Mouse (Mus musculus) stomach, embryonic 15.5 days (tissue): ENCODE results near the gene Mipol1. TPM values are rescaled to one million over a fixed set of nuclear protein-coding genes. Genes with fewer than 3 reads are reported as not detected.

Source experiments
- ATAC-seq: fragments of 200-750 bp; cut with Nextera tagmentation; 2 replicates; pipeline ENCODE4 v1.8.0; 2017; ENCODE audit warnings: low read depth, moderate number of reproducible peaks, moderate TSS enrichment; ENCODE audit not compliant: insufficient read depth, low FRiP score
- H3K27ac ChIP-seq: fragments of 300-500 bp; sonication (generic); 2 replicates; pipeline ENCODE4 v1.5.1; 2015; ENCODE audit warnings: mild to moderate bottlenecking, inconsistent platforms
- H3K27me3 ChIP-seq: fragments of 300-500 bp; sonication (generic); replicated peaks from 2 replicates; pipeline ENCODE4 v1.6.1; 2015; ENCODE audit warnings: inconsistent platforms
- H3K36me3 ChIP-seq: fragments of 300-500 bp; sonication (generic); 2 replicates; pipeline ENCODE4 v1.6.1; 2015; ENCODE audit warnings: inconsistent platforms
- H3K4me1 ChIP-seq: fragments of 300-500 bp; sonication (generic); 2 replicates; pipeline ENCODE4 v1.6.1; 2015; ENCODE audit warnings: inconsistent platforms
- H3K4me2 ChIP-seq: fragments of 300-500 bp; sonication (generic); 2 replicates; pipeline ENCODE4 v1.6.1; 2015; ENCODE audit warnings: mild to moderate bottlenecking, inconsistent platforms
- H3K4me3 ChIP-seq: fragments of 300-500 bp; sonication (generic); replicated peaks from 2 replicates; pipeline ENCODE4 v1.5.1; 2015; ENCODE audit warnings: inconsistent platforms
- H3K9ac ChIP-seq: fragments of 300-500 bp; sonication (generic); 2 replicates; pipeline ENCODE4 v1.6.1; 2015; ENCODE audit warnings: inconsistent platforms
- H3K9me3 ChIP-seq: fragments of 300-500 bp; sonication (generic); 2 replicates; pipeline ENCODE4 v1.6.1; 2016; ENCODE audit warnings: inconsistent platforms
- WGBS: fragments of 180-500 bp; shearing (Covaris S2); methylation state at CpG from one replicate; pipeline ENCODE4 v1.1.7; 2015; 5-methylcytosine and 5-hydroxymethylcytosine counted together
- polyA plus RNA-seq: library from polyadenylated mRNA; unstranded; fragments of >200 nt; fragmentation: Nextera tagmentation; extraction: Ambion mirVana; gene quantifications from 2 replicates; pipeline ENCODE4 v1.2.1, GENCODE M21; 2015

The Mipol1 gene
- polyA plus RNA-seq, 1 experiment from 2014 or later, result 10.0 TPM

DNA sequence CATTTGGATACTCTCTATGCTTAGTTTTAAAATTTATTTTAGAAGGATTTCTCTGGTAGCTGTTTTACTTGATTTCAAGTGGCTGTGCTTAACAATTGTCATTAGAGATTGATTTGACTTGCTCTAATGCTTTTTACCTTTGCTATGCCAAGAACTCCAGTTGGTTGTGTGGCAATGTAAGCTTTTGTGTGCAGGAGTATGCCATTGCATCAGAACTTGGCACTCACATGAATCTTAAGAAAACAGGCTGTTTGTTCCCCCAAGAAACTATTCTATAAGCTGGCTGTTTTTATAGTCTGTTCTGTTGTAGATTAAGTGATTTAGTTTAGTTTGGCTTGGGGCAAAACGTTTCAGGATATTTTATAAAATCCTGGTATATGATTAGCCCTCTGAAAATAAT lies 45.2 kb downstream of the Mipol1 start:
- no peaks in the 10 kb centered on the region for H3K9me3 ChIP-seq
- no peak overlapping the region for H3K4me3 ChIP-seq
- no peak overlapping the region for H3K4me2 ChIP-seq
- no peaks in the 10 kb centered on the region for H3K36me3 ChIP-seq
- ATAC-seq, result no peak
- no peak overlapping the region for H3K9ac ChIP-seq
- no peaks in the 10 kb centered on the region for H3K27me3 ChIP-seq
- no peak overlapping the region for H3K27ac ChIP-seq
- WGBS, result 63% methylated on average over 1 of the region's 1 CpGs
- H3K4me1 ChIP-seq, result no peaks in the 10 kb centered on the region

DNA sequence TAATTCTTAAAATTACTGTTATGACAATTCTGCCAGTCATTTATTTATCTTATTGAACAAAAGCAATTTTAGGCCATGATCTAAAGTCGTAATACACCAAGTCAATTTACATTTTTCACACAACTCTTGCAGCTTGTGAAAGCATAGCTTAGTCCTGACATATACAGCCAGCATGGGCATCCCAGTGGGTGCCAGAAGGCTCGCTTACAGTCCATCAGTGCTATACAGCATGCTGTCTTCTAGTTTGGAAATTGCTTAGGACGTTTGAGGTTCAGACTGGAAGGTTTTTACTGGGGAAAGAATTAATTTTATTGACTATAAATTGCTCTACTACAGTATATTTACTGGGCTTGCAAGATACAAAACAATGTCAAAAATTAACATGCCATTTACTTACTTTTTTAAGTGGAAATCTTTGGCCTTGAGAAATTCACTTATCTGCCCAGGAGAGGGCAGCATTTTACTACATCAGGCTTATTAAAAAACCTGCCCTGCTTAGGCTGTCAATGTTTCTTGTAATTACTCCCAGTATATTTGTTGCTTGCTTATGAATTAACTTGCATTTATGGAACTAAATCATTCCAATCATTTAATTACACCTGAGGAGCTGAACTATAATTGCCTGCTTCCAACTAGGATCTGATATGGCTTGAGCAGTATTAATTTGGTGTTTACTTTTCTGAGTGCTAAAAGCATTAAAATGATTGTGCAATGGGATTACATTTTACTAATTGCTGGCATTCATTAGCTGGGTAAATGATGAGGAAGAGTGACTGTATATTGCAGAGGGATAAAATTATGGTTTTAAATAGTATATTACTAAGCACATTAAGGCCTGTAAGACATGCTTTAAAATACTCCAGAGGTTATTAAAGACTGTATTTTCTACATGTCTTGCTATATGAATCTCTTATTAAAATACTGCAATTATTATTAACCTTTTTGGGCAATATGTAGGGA lies 51.2 kb downstream of the Mipol1 start:
- ATAC-seq, result no peak
- H3K36me3 ChIP-seq, result no peaks in the 10 kb centered on the region
- H3K4me2 ChIP-seq, result no peak overlapping the region
- H3K9ac ChIP-seq, result no peak overlapping the region
- no peak overlapping the region for H3K27ac ChIP-seq
- no peaks in the 10 kb centered on the region for H3K4me1 ChIP-seq
- no peaks in the 10 kb centered on the region for H3K9me3 ChIP-seq
- no peaks in the 10 kb centered on the region for H3K27me3 ChIP-seq
- WGBS, result 52% methylated on average over 3 of the region's 3 CpGs
- H3K4me3 ChIP-seq, result no peak overlapping the region

DNA sequence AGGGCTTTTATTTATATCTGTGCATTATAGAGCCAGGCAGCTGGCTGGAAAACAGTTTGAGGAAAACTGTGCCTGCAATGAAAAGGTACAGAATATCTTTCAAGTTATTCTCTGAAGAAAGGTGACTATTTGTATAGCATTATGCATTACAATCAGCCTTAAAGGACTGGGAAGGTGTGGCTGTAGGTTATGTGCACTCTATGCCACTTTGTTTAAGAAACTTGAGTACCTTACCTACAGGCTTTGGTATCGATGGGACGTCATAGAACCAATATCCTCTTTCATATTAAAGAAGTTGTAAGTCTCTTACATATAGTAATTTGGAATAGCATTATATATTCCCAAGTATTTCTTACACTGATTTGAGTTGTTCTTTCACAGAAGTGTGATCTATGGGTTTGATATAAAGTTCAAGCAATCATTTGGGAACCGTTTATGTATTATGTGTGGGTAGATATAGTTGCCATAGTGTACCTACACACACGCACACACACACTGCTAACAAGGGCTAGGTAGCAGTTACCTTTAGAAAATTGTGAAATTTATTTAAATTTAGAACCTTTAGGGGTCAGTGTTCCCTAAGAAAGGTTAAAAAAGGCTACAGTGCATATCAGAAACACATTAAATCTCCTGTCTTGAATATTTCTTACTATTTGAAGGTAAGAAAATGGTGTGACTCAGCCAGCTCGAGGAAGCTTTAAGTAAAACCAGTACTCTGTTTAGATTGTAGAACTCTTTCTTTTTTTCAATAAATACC lies 55.3 kb downstream of the Mipol1 start:
- Histone ChIP-seq H3K9ac (no peak overlapping the region), H3K4me3 (no peak overlapping the region), H3K36me3 (no peaks in the 10 kb centered on the region), H3K4me2 (no peak overlapping the region), H3K9me3 (no peaks in the 10 kb centered on the region), H3K27ac (peak overlapping the region; percentile 23; the same call in 1 of the 2 replicates), H3K4me1 (no peaks in the 10 kb centered on the region), H3K27me3 (no peaks in the 10 kb centered on the region)
- no peak for ATAC-seq
- WGBS, result 59% methylated on average over 5 of the region's 5 CpGs

DNA sequence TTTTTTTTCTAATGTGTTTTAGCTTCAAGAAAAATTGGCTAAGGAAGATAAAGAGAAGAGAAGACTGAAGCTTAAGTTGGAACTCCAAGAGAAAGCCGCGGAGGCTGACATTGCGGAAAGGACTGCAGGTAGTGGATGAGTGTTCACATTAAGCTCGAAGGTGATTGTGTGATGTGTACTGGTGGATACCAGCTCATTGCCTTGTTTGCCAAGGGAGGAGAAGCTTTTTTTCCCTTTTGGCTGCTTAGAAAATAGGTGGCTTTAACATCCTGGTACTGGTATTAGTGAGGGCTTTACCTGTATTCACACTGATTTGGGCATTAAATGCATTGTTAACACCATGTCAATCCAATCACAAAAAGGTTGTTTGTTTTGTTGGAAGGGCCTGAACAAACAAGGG lies 77.1 kb downstream of the Mipol1 start:
- 71% methylated on average over 4 of the region's 4 CpGs for WGBS
- no peak overlapping the region for H3K4me2 ChIP-seq
- H3K9me3 ChIP-seq, result no peaks in the 10 kb centered on the region
- no peaks in the 10 kb centered on the region for H3K4me1 ChIP-seq
- no peak overlapping the region for H3K27ac ChIP-seq
- H3K4me3 ChIP-seq, result no peak overlapping the region
- no peaks in the 10 kb centered on the region for H3K36me3 ChIP-seq
- no peaks in the 10 kb centered on the region for H3K27me3 ChIP-seq
- no peak; the same call in 1 of the 2 replicates for ATAC-seq
- H3K9ac ChIP-seq, result no peak overlapping the region

DNA sequence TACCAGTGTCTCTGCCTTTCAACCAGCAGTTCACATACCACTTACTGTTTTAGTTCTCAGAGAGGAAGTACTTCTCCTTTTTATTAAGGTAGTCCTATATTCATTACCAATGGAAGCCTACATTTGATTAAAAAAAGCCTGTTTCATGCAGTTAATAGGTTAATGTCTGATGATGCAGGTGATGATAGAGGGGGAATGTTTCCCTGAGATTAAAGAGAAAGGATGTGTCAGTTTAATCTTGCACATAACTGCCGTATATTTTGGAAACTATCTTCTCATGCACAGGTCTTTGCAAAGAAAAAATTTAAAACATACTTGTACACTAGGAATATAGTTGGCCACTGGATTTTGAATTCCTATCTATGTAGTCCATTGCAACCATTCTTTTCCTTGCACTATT lies 77.5 kb downstream of the Mipol1 start:
- no peak for ATAC-seq
- no peaks in the 10 kb centered on the region for H3K9me3 ChIP-seq
- no peaks in the 10 kb centered on the region for H3K4me1 ChIP-seq
- no peaks in the 10 kb centered on the region for H3K36me3 ChIP-seq
- H3K27ac ChIP-seq, result no peak overlapping the region
- no peak overlapping the region for H3K9ac ChIP-seq
- H3K4me3 ChIP-seq, result no peak overlapping the region
- no peaks in the 10 kb centered on the region for H3K27me3 ChIP-seq
- H3K4me2 ChIP-seq, result no peak overlapping the region
- 70% methylated on average over 1 of the region's 1 CpGs for WGBS

GRCm38 (mm10) chr12:57339053-57339452 lies 108.8 kb downstream of the Mipol1 start:
- Histone ChIP-seq H3K36me3 (no peaks in the 10 kb centered on the region), H3K9me3 (no peaks in the 10 kb centered on the region), H3K27ac (no peak overlapping the region), H3K9ac (no peak overlapping the region), H3K27me3 (no peaks in the 10 kb centered on the region), H3K4me2 (no peak overlapping the region), H3K4me1 (no peaks in the 10 kb centered on the region), H3K4me3 (no peak overlapping the region)
- 89% methylated on average over 1 of the region's 1 CpGs for WGBS
- ATAC-seq, result no peak

GRCm38 (mm10) chr12:57340111-57340510 lies 109.9 kb downstream of the Mipol1 start:
- 55% methylated on average over 2 of the region's 2 CpGs for WGBS
- H3K36me3 ChIP-seq, result no peaks in the 10 kb centered on the region
- no peaks in the 10 kb centered on the region for H3K4me1 ChIP-seq
- no peaks in the 10 kb centered on the region for H3K9me3 ChIP-seq
- H3K9ac ChIP-seq, result no peak overlapping the region
- no peak overlapping the region for H3K4me2 ChIP-seq
- H3K27ac ChIP-seq, result no peak overlapping the region
- no peak overlapping the region for H3K4me3 ChIP-seq
- no peak for ATAC-seq
- no peaks in the 10 kb centered on the region for H3K27me3 ChIP-seq

GRCm38 (mm10) chr12:57362732-57363131 lies 132.5 kb downstream of the Mipol1 start:
- no peak overlapping the region for H3K4me2 ChIP-seq
- no peaks in the 10 kb centered on the region for H3K36me3 ChIP-seq
- no peaks in the 10 kb centered on the region for H3K27me3 ChIP-seq
- 74% methylated on average over 2 of the region's 2 CpGs for WGBS
- no peak for ATAC-seq
- no peak overlapping the region for H3K27ac ChIP-seq
- H3K9ac ChIP-seq, result no peak overlapping the region
- H3K4me3 ChIP-seq, result no peak overlapping the region
- H3K9me3 ChIP-seq, result no peaks in the 10 kb centered on the region
- no peaks in the 10 kb centered on the region for H3K4me1 ChIP-seq

DNA sequence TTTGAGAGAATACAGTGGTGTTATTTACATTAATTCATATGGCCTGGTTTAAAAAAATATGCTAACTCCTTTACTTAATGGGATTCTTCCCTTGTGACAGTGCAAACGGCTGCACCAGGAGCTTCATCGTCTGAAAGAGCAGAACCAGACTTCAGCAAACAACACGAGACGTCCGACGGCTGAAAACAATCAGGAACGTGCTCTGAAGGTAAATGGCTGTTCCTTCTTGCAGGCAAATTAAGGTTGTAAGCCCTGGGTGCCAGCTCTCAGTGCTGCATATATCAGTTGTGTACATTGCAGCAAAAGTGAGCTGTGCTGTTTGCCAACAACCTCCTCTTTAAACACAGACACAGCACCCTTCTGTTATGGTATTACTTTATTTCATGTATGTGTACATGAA lies 133.8 kb downstream of the Mipol1 start:
- no peaks in the 10 kb centered on the region for H3K9me3 ChIP-seq
- no peaks in the 10 kb centered on the region for H3K4me1 ChIP-seq
- no peak overlapping the region for H3K4me2 ChIP-seq
- H3K27ac ChIP-seq, result no peak overlapping the region
- WGBS, result 50% methylated on average over 7 of the region's 7 CpGs
- H3K36me3 ChIP-seq, result no peaks in the 10 kb centered on the region
- no peak for ATAC-seq
- H3K9ac ChIP-seq, result no peak overlapping the region
- H3K4me3 ChIP-seq, result no peak overlapping the region
- H3K27me3 ChIP-seq, result no peaks in the 10 kb centered on the region

DNA sequence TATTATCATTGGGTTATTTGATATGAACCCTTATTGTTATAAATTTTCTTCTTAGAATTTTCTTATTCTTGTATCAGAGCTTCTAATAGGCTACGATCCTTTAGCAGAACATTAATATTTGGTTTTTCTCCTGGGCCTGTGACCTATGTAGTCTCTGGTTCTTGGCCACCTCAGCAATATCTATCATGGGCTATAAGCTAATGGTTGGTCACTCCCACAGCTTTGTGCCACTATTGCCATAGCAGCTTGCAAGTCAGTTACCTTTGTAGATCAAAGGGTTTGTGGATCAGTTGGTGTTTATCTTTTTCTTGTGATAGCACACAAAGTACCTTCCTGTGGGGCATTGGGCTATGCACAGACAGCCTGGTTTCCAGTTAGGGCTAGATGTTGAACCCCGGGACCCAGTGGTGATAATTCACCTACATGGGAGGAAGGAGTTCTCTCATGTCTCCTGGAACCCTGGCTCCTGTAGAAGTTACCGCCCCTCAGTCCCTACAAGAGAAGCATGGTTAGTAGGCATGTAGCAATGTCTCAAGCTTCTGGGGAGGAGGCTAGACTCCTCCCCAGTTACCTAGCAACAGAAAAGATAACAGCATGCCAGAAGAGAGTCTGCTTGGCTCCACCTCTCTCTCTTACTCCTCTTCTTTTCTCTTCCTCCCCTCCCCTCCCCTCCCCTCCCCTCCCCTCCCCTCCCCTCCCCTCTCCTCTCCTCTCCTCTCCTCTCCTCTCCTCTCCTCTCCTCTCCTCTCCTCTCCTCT lies 141.7 kb downstream of the Mipol1 start:
- no peaks in the 10 kb centered on the region for H3K27me3 ChIP-seq
- ATAC-seq, result no peak
- H3K4me2 ChIP-seq, result no peak overlapping the region
- no peak overlapping the region for H3K27ac ChIP-seq
- 83% methylated on average over 3 of the region's 3 CpGs for WGBS
- H3K4me3 ChIP-seq, result no peak overlapping the region
- H3K9me3 ChIP-seq, result no peaks in the 10 kb centered on the region
- no peaks in the 10 kb centered on the region for H3K4me1 ChIP-seq
- H3K9ac ChIP-seq, result no peak overlapping the region
- no peaks in the 10 kb centered on the region for H3K36me3 ChIP-seq

DNA sequence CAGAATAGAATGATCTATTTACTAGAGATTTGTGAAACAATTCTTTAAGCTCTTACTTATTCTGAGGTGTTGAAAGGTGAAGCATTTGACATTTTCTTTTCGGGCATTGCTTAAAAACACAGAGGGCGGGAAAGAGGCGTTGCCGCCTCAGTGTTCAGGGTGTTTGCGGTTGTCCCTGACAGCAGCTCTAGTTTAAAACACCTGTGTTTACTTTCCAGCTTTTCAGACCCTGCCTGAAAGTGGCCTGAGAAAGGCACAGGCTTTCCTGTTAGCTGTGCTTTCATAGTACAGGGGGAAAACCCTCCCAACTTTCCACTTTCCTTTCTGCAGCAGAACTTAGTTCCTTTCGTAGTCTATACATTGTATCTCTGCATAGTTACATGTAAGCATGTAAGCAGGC lies 152.6 kb downstream of the Mipol1 start:
- H3K4me3 ChIP-seq, result no peak overlapping the region
- H3K9me3 ChIP-seq, result no peaks in the 10 kb centered on the region
- H3K27me3 ChIP-seq, result no peaks in the 10 kb centered on the region
- H3K27ac ChIP-seq, result no peak overlapping the region
- no peaks in the 10 kb centered on the region for H3K4me1 ChIP-seq
- peak; percentile 86 for ATAC-seq
- no peaks in the 10 kb centered on the region for H3K36me3 ChIP-seq
- H3K9ac ChIP-seq, result no peak overlapping the region
- 29% methylated on average over 6 of the region's 6 CpGs for WGBS
- H3K4me2 ChIP-seq, result no peak overlapping the region
